Mouse (Mus musculus) bone marrow, adult 2 months (tissue): ENCODE measurements at regions not wholly inside any gene's neighbourhood (a gene's known extent, or its start where the extent isn't known, plus 50 kb on each side); places are given as distances from the start of the nearest gene placed in this dataset.
A peak's percentile ranks its signal among the peaks of the same experiment; 100 is the strongest.

Source experiments
- H3K27ac ChIP-seq: fragments of 200-500 bp; 2 replicates; pipeline ENCODE4 v1.5.1; 2012; ENCODE audit warnings: low read depth, mild to moderate bottlenecking, control low read depth, inconsistent platforms, low read length; ENCODE audit not compliant: control insufficient read depth, poor library complexity, insufficient read depth
- H3K4me1 ChIP-seq: fragments of 200-500 bp; 2 replicates; pipeline ENCODE4 v1.6.1; 2011; ENCODE audit warnings: low read length; ENCODE audit not compliant: control insufficient read depth, insufficient read depth
- H3K4me3 ChIP-seq: fragments of 200-500 bp; replicated peaks from 2 replicates; pipeline ENCODE3; 2011; ENCODE audit warnings: mild to moderate bottlenecking, low read depth, low read length, control low read depth; ENCODE audit not compliant: control insufficient read depth
- CTCF ChIP-seq: fragments of 200-500 bp; IDR thresholded peaks from 2 replicates; pipeline ENCODE4 v1.5.1; 2011; ENCODE audit warnings: low read length, control low read depth; ENCODE audit not compliant: control insufficient read depth, insufficient read depth
- POLR2A ChIP-seq: fragments of 200-500 bp; IDR thresholded peaks from 2 replicates; pipeline ENCODE4 v1.6.1; 2011; ENCODE audit warnings: low read depth, mild to moderate bottlenecking, control low read depth, low read length, borderline replicate concordance; ENCODE audit not compliant: control insufficient read depth
- WGBS: fragments of 180-500 bp; shearing (Covaris S2); methylation state at CpG from one replicate; pipeline ENCODE4 v1.1.7; 2018; 5-methylcytosine and 5-hydroxymethylcytosine counted together

DNA sequence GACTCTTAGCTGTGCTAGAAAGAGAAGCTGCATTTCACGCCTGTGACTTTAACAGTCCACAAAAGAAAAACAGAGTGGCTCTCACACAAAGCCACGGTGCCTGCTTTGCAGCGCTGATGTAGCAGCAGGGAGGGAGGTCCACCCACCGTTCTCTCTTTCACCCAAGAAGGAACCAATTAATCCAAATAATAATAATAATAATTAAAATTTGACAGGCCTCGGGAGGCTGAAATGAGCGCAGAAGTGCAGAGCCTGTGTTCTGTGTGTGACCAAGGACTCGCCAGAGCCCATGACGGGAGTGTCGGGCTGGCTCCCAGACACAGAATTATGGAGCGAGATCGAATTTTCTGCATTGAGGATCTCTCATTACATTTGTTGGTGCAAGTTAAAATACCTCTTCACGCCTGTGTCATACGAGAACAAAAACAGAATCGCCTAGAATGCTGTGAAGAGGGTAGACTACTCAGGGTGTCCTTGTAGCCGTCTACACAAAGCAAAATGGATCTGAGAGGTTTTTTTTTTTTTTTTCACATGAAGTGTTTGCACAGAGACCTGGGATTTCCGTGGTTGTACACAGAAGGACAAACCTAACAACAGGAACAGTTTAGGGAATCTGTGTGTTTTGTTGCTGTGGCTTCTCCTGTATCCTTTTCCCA is 134.3 kb upstream of the Pmfbp1 start:
- Histone ChIP-seq H3K4me3 (no peak overlapping the region), H3K27ac (no peak overlapping the region), H3K4me1 (no peaks in the 10 kb centered on the region)
- no peak for TF ChIP-seq POLR2A
- no peak for TF ChIP-seq CTCF
- WGBS, result 69% methylated on average over 16 of the region's 16 CpGs

DNA sequence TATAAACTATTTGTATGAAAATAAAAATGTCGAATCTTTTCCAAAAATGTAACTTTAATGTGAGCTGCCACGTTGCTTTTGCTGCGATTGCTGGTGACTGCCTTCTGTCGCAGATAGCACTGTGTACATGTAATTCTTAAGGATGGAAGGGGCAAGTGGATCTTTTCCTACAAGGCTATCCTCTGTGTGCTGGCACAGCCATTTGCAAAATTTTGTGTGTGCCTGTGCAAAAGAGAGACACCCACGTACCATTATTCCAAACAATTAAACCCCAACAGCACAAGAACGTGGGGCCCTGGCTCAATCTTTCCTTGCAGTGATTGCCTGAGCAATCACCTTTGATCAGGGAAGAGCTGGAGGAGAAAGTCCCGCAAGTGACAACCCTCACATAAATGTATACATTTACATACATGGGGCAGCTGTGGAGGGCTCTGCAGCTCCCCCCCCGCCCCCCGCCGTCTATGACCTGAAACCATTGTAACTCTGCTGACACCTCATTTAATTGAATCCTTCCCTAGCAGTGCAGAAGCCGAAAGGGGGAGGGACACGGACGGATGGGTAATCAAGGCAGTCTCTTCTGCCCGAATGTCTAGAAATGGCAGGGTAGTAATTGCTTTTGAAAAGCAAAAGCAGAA is 133.6 kb upstream of the Pmfbp1 start:
- Histone ChIP-seq H3K27ac (no peak overlapping the region), H3K4me3 (no peak overlapping the region), H3K4me1 (no peaks in the 10 kb centered on the region)
- WGBS, result 50% methylated on average over 14 of the region's 14 CpGs
- TF ChIP-seq POLR2A (no peak), CTCF (no peak)

DNA sequence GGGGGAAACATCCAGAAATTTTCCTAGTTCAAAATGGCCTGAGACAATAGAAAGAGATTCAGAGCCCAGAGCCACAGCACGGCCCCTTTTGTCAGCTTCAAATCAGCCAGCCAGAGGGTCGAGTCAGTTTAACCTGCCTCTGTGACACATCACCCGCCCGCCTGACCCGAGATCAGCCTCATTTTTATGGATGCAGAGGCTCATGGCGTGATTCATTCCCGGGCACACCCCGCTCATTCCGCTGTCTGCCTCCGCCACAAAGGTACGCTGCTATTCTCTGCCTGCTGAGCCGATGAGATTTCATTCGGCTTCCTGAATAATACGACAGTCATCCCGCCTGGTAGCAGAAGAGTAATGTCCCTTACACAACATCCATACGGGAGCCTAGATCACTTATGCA is 132.9 kb upstream of the Pmfbp1 start:
- Histone ChIP-seq H3K4me3 (no peak overlapping the region), H3K4me1 (no peaks in the 10 kb centered on the region), H3K27ac (no peak overlapping the region)
- 33% methylated on average over 16 of the region's 16 CpGs for WGBS
- TF ChIP-seq POLR2A, result no peak
- TF ChIP-seq CTCF, result no peak

DNA sequence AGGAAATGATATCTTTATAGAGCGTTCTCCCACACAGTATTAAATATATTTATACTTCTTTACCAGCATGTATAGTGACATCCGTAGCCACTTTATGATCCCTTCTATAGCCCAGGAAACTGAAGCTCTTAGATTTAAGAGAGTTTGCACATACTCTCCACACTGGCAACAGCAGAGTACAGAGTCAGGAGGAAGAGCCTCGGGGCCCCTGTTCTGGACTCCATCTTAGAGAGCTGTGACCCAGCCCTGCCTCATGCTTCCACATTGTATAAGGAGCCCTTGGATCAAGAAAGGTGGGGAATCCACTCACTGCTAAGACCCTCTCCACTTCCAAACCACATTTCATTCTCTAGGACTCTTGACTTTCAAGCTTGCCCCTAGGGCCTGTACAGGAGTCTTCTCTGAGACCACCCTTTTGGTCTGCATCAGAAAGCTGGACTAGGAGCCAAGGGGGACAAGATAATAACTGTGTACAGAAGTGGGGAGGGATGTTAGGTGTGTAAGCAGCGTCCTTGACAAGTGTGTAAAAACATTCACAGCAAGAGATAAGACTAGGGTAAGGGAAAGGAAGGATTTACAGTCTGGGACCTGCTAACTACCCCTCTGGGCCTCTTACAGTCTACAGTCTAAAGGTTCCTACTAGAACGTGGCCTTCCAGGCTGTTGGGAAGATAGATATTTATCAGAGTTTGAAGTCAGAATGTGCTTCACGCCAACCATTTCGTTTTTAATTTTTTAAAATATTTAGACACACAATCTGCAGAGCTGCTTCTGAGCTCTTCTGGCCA is 132.1 kb upstream of the Pmfbp1 start:
- H3K4me3 ChIP-seq, result no peak overlapping the region
- WGBS, result 74% methylated on average over 7 of the region's 7 CpGs
- no peak overlapping the region for H3K27ac ChIP-seq
- H3K4me1 ChIP-seq, result no peaks in the 10 kb centered on the region
- TF ChIP-seq POLR2A, result no peak
- TF ChIP-seq CTCF, result no peak

DNA sequence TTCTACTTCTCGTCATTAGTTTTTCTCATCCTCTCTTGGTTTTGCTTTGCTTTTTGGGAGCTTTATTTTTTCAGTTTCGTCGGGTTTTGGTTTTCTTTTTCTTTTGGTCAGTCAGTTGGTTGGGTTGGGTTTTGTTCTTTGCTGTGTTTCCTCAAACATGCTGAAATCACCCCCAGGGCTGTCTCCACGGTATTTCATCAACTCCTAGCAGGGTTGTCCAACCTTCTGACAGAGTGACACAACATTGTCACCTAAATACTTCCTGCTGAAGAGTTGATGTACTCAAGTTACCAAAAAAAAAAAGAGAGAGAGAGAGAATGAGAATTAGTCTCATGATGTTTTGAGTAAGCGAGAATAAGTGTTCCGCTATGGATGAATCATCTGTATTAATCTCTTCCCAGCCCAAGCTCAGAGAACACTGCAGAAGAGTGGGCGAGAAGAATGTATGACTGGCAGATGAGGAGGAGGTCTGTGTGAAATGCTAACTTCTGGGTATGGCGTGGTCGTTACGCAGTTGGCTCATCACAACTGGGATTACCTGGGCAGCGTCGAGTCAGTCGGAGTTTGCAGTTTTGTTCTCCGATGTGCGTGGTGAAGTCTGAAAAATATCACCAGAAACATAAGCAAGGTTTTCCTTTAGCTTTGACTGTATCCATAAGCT is 130.5 kb upstream of the Pmfbp1 start:
- WGBS, result 82% methylated on average over 15 of the region's 15 CpGs
- H3K4me3 ChIP-seq, result no peak overlapping the region
- no peak for TF ChIP-seq CTCF
- no peak for TF ChIP-seq POLR2A
- 0 out of 2 replicates have a peak overlapping the region, but pooled peaks have one; percentile 13 for H3K27ac ChIP-seq
- H3K4me1 ChIP-seq, result no peaks in the 10 kb centered on the region

DNA sequence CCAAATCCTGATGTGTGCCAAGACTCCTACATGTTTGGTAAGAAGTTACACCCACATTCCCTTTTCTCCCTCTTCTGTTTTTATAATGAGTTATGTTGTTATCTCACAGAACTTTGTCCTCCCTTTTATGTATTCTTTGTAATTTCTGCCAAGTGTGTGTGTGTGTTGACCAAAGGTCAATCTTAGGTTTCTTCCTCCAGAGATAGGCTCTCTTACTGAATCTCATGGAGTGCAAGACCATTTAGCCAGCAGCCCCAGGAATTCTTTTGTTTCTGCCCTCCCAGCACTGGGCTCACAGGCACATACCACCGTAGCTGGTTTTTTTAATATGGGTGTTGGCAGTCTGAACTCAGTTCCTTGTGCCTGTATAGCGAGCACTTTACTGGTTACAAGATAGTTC is 119.8 kb upstream of the Pmfbp1 start:
- no peak for TF ChIP-seq CTCF
- no peak for TF ChIP-seq POLR2A
- no peak overlapping the region for H3K4me3 ChIP-seq
- H3K4me1 ChIP-seq, result no peaks in the 10 kb centered on the region
- H3K27ac ChIP-seq, result no peak overlapping the region
- 62% methylated on average over 2 of the region's 2 CpGs for WGBS

DNA sequence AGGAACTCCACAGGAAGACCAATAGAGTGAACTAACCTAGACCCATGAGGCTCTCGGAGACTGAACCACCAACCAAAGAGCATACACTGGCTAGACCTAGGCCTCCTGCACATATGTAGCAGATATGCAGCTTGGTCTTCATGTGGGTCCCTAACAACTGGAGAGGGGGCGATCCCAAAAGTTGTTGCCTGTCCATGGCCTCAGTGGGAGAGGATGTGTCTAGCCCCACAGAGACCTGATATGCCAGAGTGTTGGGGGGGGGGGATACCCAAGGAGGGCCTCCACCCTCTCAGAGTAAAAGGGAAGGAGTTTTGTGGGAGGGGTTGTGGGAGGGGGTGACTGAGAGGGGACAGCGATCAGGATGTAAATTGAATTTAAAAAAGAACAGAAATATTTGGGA is 108.9 kb upstream of the Pmfbp1 start:
- TF ChIP-seq POLR2A (no peak), CTCF (no peak)
- WGBS, result 81% methylated on average over 3 of the region's 3 CpGs
- H3K4me3 ChIP-seq, result no peak overlapping the region
- no peaks in the 10 kb centered on the region for H3K4me1 ChIP-seq
- no peak overlapping the region for H3K27ac ChIP-seq
